ENCODE assay signal across 10 mouse cellular contexts in the genomic region with DNA sequence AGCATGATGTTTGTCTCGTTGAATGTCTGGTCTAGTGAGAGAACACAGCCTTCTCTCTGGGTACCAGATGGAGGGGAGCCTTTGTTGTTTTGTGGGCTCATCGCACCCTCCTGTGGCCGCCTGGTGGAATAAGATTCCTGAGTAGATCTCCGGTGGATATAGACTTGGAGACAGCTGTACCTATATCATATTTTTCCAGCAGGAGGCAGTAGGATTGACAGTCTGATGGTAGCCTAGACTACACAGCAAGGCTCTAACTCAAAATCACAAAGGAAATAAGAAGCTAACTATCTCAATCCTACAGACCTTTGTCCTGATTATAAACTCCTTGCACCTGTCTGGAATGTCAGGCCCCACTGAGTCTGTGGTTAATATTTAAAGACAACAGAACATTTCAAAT. TPM values are rescaled to one million over a fixed set of nuclear protein-coding genes. Genes with fewer than 3 reads are reported as not detected.
DNase-seq lines count a peak whose midpoint lies in the region; ATAC-seq and TF ChIP-seq lines count a peak whose summit lies in the region.
"Had no signal": no experiment of that assay in that cellular context is flagged by ENCODE, and none has a peak within 500 bp of the region (broad histone marks: within the 10 kb centered on the region; RNA-seq: fewer than 3 reads in every experiment).

No protein-coding gene starts in this region.

- intact Hi-C loops in left cerebral cortex, postnatal 25 days (cut with DNase I) = loop anchor here (1.0 to 10.0 kb wide), 3 partner anchors 72 to 160 kb away; no protein-coding TSS in a partner anchor

- H3K9ac ChIP-seq in forebrain, embryonic 12.5 days = no peak overlapping the region
- H3K9ac ChIP-seq: embryonic facial prominence, embryonic 15.5 days; neural tube, embryonic 12.5 days had no signal

- H3K4me1 ChIP-seq in bone marrow macrophage, adult 2 months (ENCODE audit: control insufficient read depth, insufficient read depth, low read length) = no peaks in the 10 kb centered on the region
- no peaks in the 10 kb centered on the region for H3K4me1 ChIP-seq in forebrain, embryonic 12.5 days
- H3K4me1 ChIP-seq: embryonic facial prominence, embryonic 15.5 days; neural tube, embryonic 12.5 days had no signal

- no peaks in the 10 kb centered on the region for H3K27me3 ChIP-seq in forebrain, embryonic 12.5 days
- H3K27me3 ChIP-seq: embryonic facial prominence, embryonic 15.5 days; neural tube, embryonic 12.5 days had no signal

- H3K9me3 ChIP-seq in forebrain, embryonic 12.5 days = no peaks in the 10 kb centered on the region
- H3K9me3 ChIP-seq: embryonic facial prominence, embryonic 15.5 days; neural tube, embryonic 12.5 days had no signal

- DNase-seq in ovary, adult 18-20 months (ENCODE audit: low spot score) = peak; percentile 51
- DNase-seq in ovary, postnatal 10 days (ENCODE audit: low spot score) = no peak
- DNase-seq in kidney, adult 8-10 months = peak; percentile 68 to 80
- DNase-seq in left cerebral cortex, postnatal 25 days (ENCODE audit: low spot score in 2 of 2) = peak; percentile 63 to 85
- peak; percentile 67 for DNase-seq in ovary, postnatal 36 days (ENCODE audit: low spot score)

- peak; percentile 27; the same call in 1 of the 2 replicates for ATAC-seq in forebrain, embryonic 12.5 days (ENCODE audit: low FRiP score)
- ATAC-seq in erythroblast, adult 5-6 weeks (replicated peaks; ENCODE audit: low FRiP score, poor library complexity, severe bottlenecking) = no peak

- no peak for TF ChIP-seq POLR2A in bone marrow macrophage, adult 2 months (IDR thresholded peaks at IDR 0.05; ENCODE audit: borderline replicate concordance, low read depth, low read length)

- no peak overlapping the region for H3K4me2 ChIP-seq in forebrain, embryonic 12.5 days
- H3K4me2 ChIP-seq: embryonic facial prominence, embryonic 15.5 days; neural tube, embryonic 12.5 days had no signal

- TF ChIP-seq CTCF in bone marrow macrophage, adult 2 months (IDR thresholded peaks at IDR 0.05; ENCODE audit: low read depth, low read length) = 0 out of 2 replicates have a peak, but pooled peaks have one; percentile 27

- no peak overlapping the region for H3K4me3 ChIP-seq in bone marrow macrophage, adult 2 months (ENCODE audit: insufficient read depth, low read length)
- H3K4me3 ChIP-seq in forebrain, embryonic 12.5 days (replicated peaks) = no peak overlapping the region
- H3K4me3 ChIP-seq: embryonic facial prominence, embryonic 15.5 days; neural tube, embryonic 12.5 days had no signal

- H3K27ac ChIP-seq in bone marrow macrophage, adult 2 months (ENCODE audit: insufficient read depth, low read depth, low read length) = no peak overlapping the region
- no peak overlapping the region for H3K27ac ChIP-seq in forebrain, embryonic 12.5 days
- H3K27ac ChIP-seq: embryonic facial prominence, embryonic 15.5 days; neural tube, embryonic 12.5 days had no signal

- 30% methylated on average over 4 of the region's 4 CpGs for WGBS in forebrain, embryonic 12.5 days

- no peaks in the 10 kb centered on the region for H3K36me3 ChIP-seq in forebrain, embryonic 12.5 days (replicated peaks)
- H3K36me3 ChIP-seq: embryonic facial prominence, embryonic 15.5 days; neural tube, embryonic 12.5 days had no signal

RNA-seq across cellular contexts. Expression of a gene that starts 4.8 kb away (rescaled TPM):
- not detected in 2 replicates for polyA plus RNA-seq in bone marrow macrophage, adult 2 months (2012; ENCODE audit: insufficient read depth, insufficient read length, missing spikeins)
- not detected in 2 replicates for polyA plus RNA-seq in forebrain, embryonic 12.5 days (2016; fragmentation: Nextera tagmentation; extraction: Ambion mirVana)
- total RNA-seq in left cerebral cortex, postnatal 25 days (2021) = not detected
- not detected in 2 replicates for total RNA-seq in erythroblast, adult 5-6 weeks (2015; ENCODE audit: low replicate concordance)
- total RNA-seq in erythroblast, adult 5-6 weeks (2017; ENCODE audit: low replicate concordance) = not detected in 2 replicates
- polyA plus RNA-seq: embryonic facial prominence, embryonic 15.5 days; neural tube, embryonic 12.5 days had no signal

RNA-seq across cellular contexts. Expression of a gene that starts 24.4 kb away (rescaled TPM):
- not detected in 2 replicates for polyA plus RNA-seq in bone marrow macrophage, adult 2 months (2012; ENCODE audit: insufficient read depth, insufficient read length, missing spikeins)
- polyA plus RNA-seq in forebrain, embryonic 12.5 days (2016; fragmentation: Nextera tagmentation; extraction: Ambion mirVana) = not detected in 2 replicates
- not detected for total RNA-seq in left cerebral cortex, postnatal 25 days (2021)
- not detected in 2 replicates for total RNA-seq in erythroblast, adult 5-6 weeks (2015; ENCODE audit: low replicate concordance)
- total RNA-seq in erythroblast, adult 5-6 weeks (2017; ENCODE audit: low replicate concordance) = not detected in 2 replicates
- polyA plus RNA-seq: embryonic facial prominence, embryonic 15.5 days; neural tube, embryonic 12.5 days had no signal

RNA-seq across cellular contexts. Expression of a gene that starts 26.6 kb away (rescaled TPM):
- polyA plus RNA-seq in bone marrow macrophage, adult 2 months (2012; ENCODE audit: insufficient read depth, insufficient read length, missing spikeins) = not detected in 2 replicates
- not detected in 2 replicates for polyA plus RNA-seq in forebrain, embryonic 12.5 days (2016; fragmentation: Nextera tagmentation; extraction: Ambion mirVana)
- not detected for total RNA-seq in left cerebral cortex, postnatal 25 days (2021)
- total RNA-seq in erythroblast, adult 5-6 weeks (2015; ENCODE audit: low replicate concordance) = not detected in 2 replicates
- total RNA-seq in erythroblast, adult 5-6 weeks (2017; ENCODE audit: low replicate concordance) = not detected in 2 replicates
- polyA plus RNA-seq: embryonic facial prominence, embryonic 15.5 days; neural tube, embryonic 12.5 days had no signal

RNA-seq across cellular contexts. Expression of a gene that starts 27.9 kb away (rescaled TPM):
- polyA plus RNA-seq in bone marrow macrophage, adult 2 months (2012; ENCODE audit: insufficient read depth, insufficient read length, missing spikeins) = not detected in 2 replicates
- polyA plus RNA-seq in forebrain, embryonic 12.5 days (2016; fragmentation: Nextera tagmentation; extraction: Ambion mirVana) = not detected in 2 replicates
- not detected for total RNA-seq in left cerebral cortex, postnatal 25 days (2021)
- not detected in 2 replicates for total RNA-seq in erythroblast, adult 5-6 weeks (2015; ENCODE audit: low replicate concordance)
- total RNA-seq in erythroblast, adult 5-6 weeks (2017; ENCODE audit: low replicate concordance) = not detected in 2 replicates
- polyA plus RNA-seq: embryonic facial prominence, embryonic 15.5 days; neural tube, embryonic 12.5 days had no signal

RNA-seq across cellular contexts. Expression of a gene that starts 33.2 kb away (rescaled TPM):
- polyA plus RNA-seq in bone marrow macrophage, adult 2 months (2012; ENCODE audit: insufficient read depth, insufficient read length, missing spikeins) = not detected in 2 replicates
- not detected in 2 replicates for polyA plus RNA-seq in forebrain, embryonic 12.5 days (2016; fragmentation: Nextera tagmentation; extraction: Ambion mirVana)
- total RNA-seq in left cerebral cortex, postnatal 25 days (2021) = not detected
- not detected in 2 replicates for total RNA-seq in erythroblast, adult 5-6 weeks (2015; ENCODE audit: low replicate concordance)
- total RNA-seq in erythroblast, adult 5-6 weeks (2017; ENCODE audit: low replicate concordance) = not detected in 2 replicates
- polyA plus RNA-seq: embryonic facial prominence, embryonic 15.5 days; neural tube, embryonic 12.5 days had no signal
